Mouse (Mus musculus): ENCODE measurements around the gene Tmem164.
"Not testable (repeated sequence)": the region's sequence is repeated elsewhere in the genome, so short reads cannot be mapped to it uniquely, and the experiment has no call there.

Tmem164 gene

DNA sequence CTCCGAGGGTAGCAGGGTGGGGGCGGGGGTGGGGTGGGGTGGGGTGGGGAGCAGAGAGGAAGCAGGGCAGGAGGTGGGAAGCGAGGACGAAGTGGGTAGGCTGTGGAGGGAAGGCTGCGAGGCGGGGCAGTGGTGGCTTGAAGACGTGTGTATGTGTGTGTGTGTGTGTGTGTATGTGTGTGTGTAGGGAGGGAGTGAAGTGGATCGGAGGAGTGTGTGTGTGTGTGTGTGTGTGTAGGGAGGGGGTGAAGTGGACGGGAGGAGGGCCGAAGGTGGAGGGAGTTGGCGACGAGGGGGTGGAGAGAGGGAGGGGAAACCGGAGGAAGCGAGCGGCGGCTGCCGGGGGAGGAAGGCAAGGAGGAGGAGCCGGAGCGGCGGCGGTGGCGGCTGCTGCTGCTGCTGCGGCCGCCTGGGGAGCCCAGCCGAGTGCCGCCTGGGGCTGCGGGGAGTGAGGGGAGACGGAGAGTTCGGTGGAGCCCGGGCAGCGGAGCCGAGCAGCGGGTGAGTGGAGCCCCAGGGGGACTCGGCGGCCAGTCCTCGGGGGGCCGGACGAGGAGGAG is at the start of gene Tmem164:
Gene Tmem164 (plus strand): TSS at position 351 of the 560 bp plus-strand sequence.
- peak; percentile 89 for DNase-seq

DNA sequence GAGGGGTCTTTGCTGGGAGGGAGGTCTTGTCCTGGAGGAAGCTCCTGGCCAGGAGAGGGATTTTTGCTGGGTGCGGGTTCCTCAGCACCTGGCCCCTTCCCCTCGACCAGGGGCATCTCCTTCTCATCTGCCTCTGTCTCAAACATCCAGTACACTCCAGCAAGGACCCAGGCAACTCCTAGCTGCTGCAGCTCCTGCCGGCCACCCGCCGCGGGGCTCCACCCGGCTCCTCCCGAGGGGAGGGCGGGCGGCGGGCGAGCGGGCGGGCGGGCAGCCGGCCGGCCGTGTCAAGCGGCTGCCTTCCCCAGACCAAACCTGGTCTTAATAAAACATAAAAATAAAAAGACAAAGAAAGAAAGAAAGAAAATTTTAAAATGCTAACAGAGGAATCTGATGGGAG is 48.2 kb upstream of the Tmem164 start:
- not testable (repeated sequence) for DNase-seq

DNA sequence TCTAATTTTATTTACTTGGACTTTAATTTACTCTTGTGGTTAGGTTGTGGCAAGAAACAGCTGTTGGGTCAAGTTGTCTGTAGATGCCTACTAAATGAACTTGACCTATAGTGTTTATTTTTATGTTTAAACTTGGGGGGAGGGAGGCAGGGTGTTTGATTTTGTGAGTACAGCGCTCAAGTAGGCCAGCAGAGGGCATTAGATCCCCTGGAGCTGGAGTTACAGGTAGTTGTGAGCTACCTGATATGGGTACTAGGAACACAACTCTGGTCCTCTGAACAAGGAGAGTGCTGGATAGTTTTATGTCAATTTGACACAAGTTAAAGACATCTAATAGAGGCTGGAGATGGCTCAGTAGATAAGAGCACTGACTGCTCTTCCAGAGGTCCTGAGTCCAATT is 34.0 kb upstream of the Tmem164 start:
- DNase-seq, result no peak

DNA sequence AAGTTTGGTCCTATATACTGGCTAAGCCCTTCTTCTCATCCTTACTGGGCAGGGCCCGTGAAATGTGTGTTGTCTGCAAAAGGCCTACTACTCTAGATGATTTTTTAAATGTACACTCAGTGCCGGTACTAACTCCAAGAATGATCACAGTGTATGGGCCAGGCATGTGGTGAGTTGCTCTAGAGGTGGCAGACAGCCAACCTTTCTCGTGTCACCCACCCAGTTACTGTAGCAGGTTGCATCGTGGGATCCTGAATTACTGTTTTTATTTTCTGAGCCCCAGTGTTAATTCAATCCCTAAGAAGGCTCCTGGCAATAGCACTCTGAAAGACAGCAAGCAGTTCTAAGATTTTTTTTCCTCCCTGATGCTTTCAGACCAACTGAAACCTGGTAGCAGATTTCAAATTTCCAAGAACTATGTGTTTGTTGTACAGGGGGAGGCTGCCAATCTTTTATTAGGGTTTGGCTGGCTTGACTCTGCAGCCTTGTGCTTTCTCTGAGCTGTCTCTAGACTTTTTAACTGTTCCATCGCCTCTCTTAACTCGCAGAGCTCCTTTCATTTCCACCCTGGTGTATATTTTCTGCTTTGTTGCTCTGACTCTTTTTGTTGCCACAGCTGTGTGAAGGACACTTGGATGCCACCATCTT is 31.0 kb upstream of the Tmem164 start:
- DNase-seq, result no peak

DNA sequence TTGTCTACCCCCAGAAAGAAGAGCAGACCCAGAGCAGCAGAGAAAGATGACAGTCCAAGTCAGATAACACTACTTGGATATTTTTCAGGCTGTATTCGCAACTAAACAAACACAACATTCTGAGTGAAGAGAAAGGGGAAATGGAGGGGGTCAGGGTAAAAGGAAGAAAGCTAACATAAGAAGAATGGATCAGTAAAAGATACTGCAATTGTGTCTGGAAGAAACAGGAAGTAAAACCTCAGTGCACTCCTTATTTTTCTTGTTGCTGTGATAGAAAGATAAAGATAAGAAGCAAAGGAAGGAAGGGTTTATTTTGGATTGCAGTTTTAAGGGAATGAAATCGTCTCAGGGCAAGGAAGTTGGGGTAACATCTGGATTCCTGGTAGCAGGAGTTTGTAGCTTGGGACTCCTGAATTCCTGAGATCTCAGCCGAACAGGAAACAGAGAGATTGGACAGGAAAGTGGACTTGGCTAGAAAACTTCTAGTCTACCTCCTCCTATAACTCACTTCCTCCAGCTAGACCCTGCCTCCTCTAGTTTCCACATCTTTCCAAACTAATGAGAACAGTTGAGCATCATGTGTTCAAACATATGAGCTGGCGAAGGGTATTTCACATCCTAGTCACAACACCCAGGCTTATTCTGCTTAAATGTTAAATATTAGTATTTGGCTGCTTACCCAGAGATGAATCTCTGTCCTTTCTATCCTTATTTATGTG is 16.3 kb upstream of the Tmem164 start:
- DNase-seq, result no peak

DNA sequence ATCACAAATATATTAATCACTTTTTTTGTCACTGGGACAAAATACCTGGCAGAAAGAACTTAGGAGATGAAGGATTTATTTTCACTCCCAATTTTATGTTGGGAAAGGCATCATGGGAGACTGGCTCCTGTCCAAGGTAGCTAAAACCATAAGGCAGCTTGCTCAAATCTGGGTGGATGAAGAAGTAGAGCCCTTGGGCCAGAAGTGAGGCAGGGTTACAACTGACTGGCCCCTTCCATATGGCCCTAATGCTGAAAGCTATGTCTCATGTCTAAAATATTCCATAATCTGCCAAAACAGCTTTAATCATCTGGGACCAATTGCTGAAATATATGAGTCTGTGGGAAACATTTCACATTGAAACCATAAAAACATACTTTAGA is 15.8 kb upstream of the Tmem164 start:
- no peak for DNase-seq

DNA sequence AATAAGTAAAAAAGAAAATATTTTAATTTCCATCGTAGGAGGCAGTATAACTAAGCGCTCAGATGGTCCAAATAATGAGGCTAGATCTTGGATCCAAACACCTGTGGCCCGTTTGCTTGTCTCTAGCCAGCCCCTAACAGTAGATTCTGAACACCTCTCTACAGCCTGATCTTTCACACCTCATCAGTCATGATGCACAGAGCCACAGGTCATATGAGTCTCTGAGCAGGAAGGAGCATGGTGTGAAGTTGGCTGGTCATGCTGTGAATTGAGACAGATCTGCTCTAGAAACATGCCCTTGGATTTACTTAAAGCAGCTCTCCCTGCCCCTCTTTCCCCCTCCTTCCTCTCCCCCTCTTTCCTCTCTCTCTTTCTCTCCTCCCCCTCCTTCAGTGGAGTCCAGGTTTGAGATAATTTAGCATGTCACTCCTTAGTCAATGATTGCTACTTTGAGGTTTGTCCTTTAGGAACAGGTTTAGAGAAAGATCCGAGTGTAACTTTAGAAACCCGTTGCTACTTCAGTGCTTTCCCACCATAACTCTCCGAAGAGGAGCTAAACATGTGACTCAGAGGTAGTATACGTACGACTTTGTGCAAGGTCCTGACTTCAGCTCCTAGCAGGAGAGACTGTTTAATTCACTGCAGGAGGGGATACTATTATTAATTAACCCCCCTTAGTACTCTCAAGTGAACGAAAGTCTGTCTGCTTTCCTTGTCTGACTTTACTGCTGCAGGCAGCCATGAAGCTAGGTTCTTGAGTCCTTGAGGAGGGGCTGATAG is 11.7 kb upstream of the Tmem164 start:
- DNase-seq, result no peak

DNA sequence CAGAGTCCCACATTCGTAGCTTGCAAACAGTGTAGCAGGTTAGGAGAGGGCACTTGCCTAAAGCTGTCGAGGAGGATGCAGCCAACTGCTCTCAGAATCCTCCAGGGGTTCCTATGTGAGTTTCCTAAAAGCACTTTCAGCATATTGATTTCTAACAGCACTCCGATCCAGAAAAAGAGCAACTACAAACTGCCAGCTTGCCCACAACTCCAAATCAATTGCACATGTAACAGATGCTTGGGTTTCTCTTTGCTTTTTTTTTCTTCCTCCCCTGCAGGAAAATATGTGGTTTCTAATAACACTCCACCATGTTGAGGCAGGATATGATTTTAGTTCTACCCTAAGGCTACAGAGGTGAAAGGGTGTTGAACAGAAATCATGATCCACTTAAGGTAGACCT is 11.1 kb upstream of the Tmem164 start:
- no peak for DNase-seq

DNA sequence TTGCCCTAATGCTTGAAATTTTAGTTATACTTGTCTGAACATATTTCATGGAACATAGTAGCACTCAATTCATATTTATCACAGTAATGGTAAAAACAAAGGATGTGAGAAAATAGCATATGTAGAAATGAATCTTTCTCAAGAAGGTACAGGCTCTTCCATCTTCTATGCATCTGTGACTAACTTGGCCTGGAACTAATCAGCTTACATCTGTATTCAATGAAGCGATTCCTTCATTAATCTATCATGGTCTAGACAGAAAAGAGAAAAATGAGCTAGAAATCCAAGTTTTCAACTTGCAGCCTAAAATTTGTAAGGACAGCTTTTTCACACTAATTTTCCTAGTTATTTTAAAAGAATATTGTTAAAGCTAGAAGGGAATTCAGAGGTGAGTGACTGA is 10.1 kb upstream of the Tmem164 start:
- DNase-seq, result no peak

DNA sequence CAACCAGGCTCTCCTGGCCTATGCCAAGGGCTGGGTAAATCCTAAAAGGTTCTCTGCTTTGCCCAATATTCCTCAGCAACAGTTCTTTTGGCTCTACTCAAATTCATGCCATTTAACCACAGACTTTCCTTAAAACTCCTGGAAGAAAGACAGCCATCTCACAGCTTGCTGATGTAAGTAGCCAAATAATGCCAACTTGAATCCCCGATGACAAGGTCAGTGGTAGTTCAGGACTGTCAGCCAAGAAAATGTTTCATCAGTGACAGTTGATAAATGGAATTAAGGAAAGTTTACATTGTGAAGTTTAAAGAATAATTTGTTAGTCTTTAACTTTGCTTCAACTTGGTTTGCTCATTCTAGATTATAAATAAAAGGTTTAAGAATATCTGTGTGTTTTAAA is 8.5 kb upstream of the Tmem164 start:
- no peak for DNase-seq

DNA sequence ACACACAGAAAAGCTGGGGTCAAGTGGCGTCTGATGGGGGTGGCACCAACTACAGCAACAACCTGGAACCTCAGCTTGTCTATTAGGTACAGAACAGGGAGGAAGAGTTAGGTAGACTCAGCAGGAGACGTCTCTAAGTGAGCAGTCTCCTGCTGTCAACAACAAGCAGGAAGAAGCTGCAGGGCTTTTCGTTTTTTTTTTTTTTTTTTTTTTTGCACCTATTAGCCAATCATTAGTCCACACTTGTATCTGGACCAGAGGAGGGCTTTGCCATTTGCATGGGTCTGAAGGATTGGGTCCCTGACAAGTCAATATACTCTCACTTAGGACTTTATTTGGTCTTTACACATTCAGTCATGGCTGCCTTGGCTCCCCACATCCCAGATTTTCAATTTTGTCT is 4.0 kb upstream of the Tmem164 start:
- DNase-seq, result no peak

DNA sequence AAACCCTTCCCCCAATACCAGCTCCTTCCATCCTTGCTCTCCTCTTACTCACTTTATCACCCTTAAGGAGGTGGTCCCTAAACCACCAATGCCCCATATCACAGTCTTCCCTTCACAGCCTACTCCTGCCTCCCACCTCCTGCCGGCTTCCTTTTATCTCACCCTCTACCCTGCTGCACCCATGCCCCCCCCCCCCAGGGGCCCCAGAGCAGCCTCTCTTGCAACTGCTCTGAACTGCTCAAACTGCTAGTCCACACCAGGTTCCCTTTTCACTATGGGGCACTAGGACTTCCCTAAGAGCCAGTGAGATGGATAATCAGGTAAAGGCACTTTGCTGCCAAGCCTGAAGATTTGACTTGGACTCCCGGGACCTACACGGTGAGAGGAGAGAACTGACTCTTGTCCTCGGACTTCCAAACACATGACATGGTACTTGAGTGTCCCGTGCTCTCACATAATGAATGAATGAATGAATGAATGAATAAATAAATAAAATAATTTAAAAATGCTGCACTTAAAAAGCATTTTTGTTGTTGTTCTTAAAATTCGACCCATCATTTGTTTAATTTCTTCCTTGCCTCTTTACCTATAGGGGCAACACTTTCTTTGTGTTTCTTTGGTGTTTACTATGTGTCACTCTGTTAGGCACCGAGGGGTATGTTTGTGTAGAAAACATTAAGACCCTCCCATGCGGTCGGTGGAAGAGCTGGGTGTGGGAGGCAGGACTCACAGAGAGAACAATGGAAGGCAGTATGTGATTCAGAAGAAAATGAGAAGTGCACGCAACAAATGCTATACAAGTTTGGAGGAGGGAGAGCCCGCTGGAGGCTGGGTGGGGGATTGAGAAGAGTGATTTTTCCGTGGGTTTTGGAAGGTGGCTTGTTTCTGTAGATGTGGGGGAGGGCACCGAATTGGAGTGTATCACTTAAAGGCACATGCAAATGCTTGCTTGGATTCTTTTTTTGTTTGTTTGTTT is 2.4 kb upstream of the Tmem164 start:
- DNase-seq, result peak; percentile 80

DNA sequence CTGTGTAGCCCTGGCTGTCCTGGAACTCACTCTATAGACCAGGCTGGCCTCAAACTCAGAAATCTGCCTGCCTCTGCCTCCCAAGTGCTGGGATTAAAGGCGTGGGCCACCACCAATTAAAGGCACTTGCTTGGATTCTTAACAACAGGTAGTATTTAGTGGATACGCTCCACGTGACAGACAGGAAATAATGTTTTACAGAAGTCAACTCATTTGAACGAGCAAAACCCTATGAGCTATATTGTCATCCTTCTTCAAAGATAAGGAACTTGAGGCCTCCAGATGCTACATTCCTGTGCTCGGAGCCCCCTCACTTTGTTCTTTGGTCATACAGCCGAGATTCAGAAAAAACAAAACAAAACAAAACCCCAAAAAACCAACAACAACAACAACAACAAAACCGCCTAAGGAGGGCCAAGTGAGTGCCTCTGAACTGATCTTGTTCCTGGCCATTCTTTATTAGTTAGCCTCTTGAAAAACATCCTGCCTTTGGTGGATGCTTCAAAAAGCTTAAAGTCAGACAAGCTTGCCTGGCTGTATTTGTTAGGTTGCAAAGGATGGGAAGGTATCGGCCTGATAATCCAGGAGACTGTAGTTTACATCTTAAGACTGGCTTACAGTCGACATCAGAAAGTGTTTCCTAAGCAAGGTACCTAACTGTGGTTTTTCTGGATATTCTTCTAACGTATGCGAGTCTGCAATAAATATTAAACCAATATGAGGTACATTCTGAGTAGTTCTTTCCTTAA is 1.5 kb upstream of the Tmem164 start:
- DNase-seq, result no peak

DNA sequence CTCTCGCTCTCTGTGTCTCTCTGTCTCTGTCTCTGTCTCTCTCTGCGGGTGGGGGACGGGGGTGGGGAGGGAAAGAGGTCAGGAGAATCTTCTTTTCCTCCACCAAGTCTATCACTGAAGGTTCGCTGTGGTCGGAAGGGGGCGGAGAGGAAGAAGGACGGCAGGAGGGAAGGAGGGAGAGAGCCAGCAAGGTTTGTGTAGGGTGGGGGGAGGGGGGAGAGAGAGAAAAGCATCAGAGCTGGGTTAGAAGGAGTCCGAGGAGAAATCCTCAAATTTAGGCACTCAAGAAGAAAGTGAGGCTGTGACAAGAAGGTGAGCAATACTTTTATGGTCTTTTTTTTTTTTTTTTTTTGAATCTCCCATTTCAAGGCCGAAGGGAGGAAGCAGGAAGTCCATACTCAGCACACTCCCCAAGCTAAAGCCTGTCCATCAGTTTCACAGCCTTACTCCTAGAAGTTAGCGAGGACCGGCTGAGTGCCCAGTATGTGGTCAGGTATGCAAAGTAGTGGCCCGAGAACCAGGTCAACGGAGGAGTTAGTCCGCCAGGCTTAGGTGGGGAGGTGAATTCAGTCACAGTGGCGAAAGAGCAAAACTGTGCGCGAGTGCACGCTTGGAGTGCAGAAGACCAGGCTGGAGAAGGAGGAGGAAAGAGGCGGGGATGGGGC is 683 bp upstream of the Tmem164 start:
- peak; percentile 50 for DNase-seq

DNA sequence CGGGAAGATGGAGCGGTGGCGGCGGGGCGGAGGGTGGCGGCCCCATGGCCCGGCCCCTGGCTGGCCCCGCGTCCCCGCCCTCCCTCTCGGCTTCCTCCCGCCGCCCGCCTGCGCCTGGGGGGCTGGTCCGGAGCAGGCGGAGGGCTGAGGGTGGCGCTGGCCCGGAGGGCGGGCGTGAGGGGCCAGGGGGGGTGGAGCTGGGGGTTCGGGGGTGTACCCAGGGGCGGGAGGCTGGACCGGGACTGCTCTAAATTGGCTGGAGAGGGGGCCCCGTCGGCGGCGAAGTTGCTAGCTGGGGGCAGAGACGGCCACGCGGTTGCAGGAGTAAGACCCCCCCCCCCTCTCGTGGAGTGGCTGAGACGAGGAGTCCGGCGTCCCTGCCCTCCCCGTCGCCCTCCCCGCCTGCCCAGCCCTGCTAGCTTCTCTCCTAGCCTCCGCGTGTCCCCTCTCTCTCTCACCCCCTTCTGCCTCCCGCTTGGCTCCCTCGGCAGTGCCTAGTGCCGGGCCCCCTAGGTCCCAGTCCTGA is 473 bp downstream of the Tmem164 start:
- DNase-seq, result peak; percentile 86

DNA sequence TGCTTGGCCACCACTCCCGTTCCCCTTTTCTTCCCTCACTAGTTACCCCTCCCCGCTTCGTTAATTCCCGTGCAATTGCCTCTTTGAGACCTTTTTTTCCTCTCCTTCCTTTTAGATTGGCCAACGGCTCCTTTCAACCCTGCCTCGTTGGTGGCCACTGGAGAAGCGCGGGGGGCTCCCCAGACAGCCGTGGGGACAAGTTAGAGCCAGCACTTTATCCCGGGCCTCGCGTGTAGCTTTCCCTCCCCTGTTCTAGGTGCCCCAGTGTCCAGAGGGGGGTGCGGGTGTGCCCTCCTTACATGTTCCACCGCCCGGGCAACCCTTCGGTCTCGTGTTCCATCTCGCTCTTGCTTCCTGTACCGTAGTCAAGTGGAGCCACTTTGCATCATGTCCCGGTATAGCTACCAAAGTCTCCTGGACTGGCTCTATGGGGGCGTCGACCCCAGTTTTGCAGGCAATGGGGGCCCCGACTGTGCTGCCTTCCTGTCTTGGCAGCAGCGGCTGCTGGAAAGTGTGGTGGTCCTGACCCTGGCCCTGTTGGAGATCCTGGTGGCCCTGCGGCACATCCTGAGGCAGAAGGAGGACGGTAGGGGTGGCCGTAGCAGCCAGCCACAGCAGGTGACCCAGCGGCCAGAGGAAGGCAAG is 1.1 kb downstream of the Tmem164 start:
- peak; percentile 20 for DNase-seq

DNA sequence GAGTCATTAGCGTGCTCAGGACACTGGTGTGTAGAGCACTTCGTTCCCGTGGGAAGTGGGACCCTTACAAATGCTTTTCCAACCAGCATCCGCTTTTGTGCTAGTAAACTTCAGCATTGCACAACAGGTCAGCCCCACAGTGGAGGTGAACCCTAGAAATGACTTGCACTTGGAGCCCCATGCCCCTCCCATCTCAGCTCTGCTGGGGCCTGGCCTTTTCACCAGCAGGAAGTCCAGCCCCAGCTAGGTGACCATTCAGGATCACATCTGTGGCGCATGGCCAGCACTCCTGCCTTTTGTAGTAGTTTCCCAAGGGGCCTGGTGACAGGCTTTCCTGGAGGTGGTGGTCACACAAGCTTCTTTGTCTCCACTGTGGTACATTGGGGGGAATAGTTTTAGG is 1.8 kb downstream of the Tmem164 start:
- DNase-seq, result peak; percentile 59

DNA sequence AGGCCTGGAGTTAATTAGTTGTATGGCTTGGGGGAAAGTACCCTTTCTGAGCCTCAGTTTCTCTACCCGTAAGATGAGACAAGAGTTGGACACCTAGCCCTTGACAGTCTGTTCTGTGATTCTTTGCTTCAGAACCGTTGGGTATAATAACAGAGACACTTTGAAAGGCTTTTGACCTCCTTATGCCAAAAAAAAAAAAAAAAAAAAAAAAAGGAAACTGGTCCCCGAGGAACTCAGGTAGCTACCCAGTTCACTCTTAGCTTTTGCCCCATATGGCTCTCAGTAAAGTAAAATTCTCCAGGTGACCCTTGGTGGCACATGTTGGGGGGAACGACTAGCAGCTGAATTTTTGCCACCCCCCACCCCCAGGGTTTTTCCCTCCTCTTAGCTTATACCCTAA is 3.5 kb downstream of the Tmem164 start:
- DNase-seq, result no peak

DNA sequence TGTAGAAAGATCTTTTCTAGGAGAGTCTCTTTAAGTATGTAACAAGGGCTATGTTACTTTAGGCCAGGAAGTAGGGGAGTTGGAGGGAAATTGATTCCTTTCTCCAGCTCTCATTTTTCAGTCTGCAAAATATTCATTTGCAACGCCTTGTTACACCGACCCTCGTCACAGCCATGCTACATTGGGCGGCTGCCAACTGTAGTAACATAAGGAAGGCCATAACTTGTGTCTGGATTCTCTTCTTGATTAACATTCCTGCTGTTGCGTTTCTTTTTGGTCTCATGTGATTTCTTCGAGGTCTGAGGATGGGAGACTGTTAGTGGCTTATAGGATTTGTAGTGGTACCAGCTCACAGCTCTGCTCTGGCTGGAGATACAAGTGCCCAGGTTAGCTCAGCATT is 4.5 kb downstream of the Tmem164 start:
- no peak for DNase-seq

DNA sequence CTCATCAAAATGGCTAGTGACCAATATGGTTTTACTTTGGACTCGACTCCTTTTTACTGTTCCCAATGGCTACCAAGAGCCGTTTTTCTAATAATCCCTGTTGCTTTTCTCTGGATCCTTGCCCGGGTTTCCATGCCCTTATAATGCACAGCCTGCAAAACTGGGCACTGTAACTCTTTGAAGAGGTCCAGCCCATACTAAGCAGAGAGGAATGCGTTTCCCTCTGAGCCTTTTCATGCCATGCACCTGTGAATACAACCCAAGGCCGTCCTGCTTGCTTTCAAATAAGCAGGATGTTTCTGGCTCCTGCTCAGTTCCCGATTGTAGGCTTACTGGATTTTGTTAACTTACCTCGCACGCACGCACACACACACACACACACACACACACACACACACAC is 7.3 kb downstream of the Tmem164 start:
- no peak for DNase-seq
